Mouse (Mus musculus): ENCODE results near the gene Cuedc2. TPM values are rescaled to one million over a fixed set of nuclear protein-coding genes. Genes with fewer than 3 reads are reported as not detected.

The Cuedc2 gene
- total RNA-seq, 2 experiments from 2014 or later, result 55.9 to 56.4 TPM

DNA sequence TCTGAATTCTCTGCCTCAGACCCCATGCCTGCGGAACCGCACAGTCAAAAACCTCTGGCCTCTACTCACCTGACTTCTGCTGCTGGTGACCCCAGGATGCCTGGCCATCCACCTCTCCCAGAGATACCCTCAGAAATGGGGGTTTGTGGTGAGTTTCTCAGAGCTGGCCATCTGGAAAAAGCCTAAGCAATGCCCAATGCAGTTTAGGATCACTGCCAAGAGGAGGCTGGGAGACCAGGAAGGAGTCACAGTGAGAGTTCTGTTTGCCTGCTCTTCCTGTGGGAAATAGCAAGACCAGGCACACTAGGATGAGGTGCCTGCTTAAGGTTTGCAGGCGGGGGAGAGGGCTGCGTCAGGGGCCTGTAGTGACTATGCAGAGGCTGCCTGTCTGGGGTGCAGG, 53.8 kb downstream of the Cuedc2 start:
- DNase-seq, result no peak
- intact Hi-C loops (cut with DNase I), result no loop called here

DNA sequence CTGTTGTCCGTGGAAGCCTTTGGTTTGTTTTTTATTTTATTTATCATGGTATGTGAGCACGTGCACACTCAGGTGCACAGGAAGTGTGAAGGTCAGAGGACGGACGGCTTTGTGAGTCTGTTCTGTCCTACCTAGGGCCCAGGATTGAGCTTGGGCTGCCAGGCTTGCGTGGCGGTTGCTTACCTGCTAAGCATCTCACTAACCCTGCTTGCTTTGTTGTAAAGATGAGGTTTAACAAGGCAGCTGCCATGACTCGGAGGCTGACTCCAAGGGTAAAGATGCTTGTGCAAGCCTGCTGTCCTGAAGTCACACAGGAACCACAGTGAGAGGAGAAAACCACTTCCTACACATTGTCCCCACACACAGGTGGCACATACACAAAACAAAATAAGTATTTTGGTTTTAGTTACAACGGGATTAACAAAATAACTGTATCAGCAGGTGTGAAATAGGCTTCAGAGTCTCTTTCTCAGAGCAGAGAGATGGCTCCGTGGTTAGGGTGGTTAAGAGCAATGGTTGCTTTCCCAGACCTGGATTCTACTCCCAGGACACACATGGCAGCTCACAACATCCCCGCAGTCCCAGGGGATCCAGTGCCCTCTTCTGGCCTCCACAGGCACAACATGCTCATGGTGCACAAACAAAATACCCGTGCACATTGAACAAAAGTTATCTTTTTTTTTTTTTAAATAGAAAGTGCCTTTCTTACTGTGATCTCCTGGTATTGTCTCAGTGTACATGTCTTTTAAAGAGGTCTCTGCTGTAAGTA, 56.2 kb downstream of the Cuedc2 start:
- DNase-seq, result no peak
- intact Hi-C loops (cut with DNase I), result no loop called here

Small RNA genes lying within 50 kb of the gene (microRNA-seq; reads per million reads assigned to microRNA genes)
- 0 to 0.72 reads per million in 2 experiments for gene Mir146b

Other genes with a start within 250 kb of the Cuedc2 start
- gene Elovl3, start 206.8 kb downstream of the Cuedc2 start, total RNA-seq (2021), result not detected
- gene Pitx3, start 190.4 kb downstream of the Cuedc2 start, total RNA-seq (2021), result 1 to 10 TPM; 5.0 to 9.7 TPM
- 10 to 100 TPM; 42.9 to 48.0 TPM for gene Gbf1, start 186.2 kb downstream of the Cuedc2 start, total RNA-seq (2021)
- 1 to 10 TPM; 7.3 to 8.6 TPM for gene Nfkb2, start 34.4 kb downstream of the Cuedc2 start, total RNA-seq (2021)
- gene Psd, start 11.5 kb downstream of the Cuedc2 start, total RNA-seq (2021), result under 1 TPM; 0.51 to 0.62 TPM
- 1 to 10 TPM; 2.7 to 2.9 TPM for gene Fbxl15, start 10.5 kb downstream of the Cuedc2 start, total RNA-seq (2021)
- gene Mfsd13a, start 2.4 kb upstream of the Cuedc2 start, total RNA-seq (2021), result 1 to 10 TPM in 1 of 2 experiments, under 1 TPM in 1; 0.79 to 1.1 TPM
- under 1 TPM; 0.25 to 0.38 TPM for gene 2310034G01Rik, start 11.6 kb upstream of the Cuedc2 start, total RNA-seq (2021)
- gene Actr1a, start 57.0 kb upstream of the Cuedc2 start, total RNA-seq (2021), result 10 to 100 TPM; 49.4 to 51.8 TPM
- 1 to 10 TPM; 4.6 to 5.1 TPM for gene Sufu, start 58.2 kb upstream of the Cuedc2 start, total RNA-seq (2021)
- gene Trim8, start 163.0 kb upstream of the Cuedc2 start, total RNA-seq (2021), result 10 to 100 TPM; 19.0 to 19.2 TPM
- 10 to 100 TPM; 44.6 to 60.8 TPM for gene Arl3, start 234.5 kb upstream of the Cuedc2 start, total RNA-seq (2021)
- 1 to 10 TPM; 2.7 to 4.1 TPM for gene Sfxn2, start 234.7 kb upstream of the Cuedc2 start, total RNA-seq (2021)

Measured in gastrocnemius, postnatal 36 days (tissue).